Mouse (Mus musculus) erythroblast, embryonic 14.5 days (primary cell): ENCODE results near the gene Camsap2.

Experiments
- GATA1 ChIP-seq: IDR thresholded peaks from 2 replicates; pipeline ENCODE4 v1.6.1; 2012; ENCODE audit warnings: low read length, inconsistent platforms, mixed read lengths
- TAL1 ChIP-seq: IDR thresholded peaks from 3 replicates; pipeline ENCODE4 v1.6.1; 2012; ENCODE audit warnings: low read length, inconsistent platforms, mixed read lengths

- TF ChIP-seq TAL1, result no peak
- TF ChIP-seq GATA1, result no peak
Observed at GRCm38 (mm10) chr1:136231596-136231995, 114.3 kb downstream of the Camsap2 start.
